Mouse (Mus musculus): ENCODE data around the gene Abo. TPM values are rescaled to one million over a fixed set of nuclear protein-coding genes. Genes with fewer than 3 reads are reported as not detected.
A peak's percentile ranks its signal among the peaks of the same experiment; 100 is the strongest.

The Abo gene
- total RNA-seq, 1 experiment, result 2.1 TPM

DNA sequence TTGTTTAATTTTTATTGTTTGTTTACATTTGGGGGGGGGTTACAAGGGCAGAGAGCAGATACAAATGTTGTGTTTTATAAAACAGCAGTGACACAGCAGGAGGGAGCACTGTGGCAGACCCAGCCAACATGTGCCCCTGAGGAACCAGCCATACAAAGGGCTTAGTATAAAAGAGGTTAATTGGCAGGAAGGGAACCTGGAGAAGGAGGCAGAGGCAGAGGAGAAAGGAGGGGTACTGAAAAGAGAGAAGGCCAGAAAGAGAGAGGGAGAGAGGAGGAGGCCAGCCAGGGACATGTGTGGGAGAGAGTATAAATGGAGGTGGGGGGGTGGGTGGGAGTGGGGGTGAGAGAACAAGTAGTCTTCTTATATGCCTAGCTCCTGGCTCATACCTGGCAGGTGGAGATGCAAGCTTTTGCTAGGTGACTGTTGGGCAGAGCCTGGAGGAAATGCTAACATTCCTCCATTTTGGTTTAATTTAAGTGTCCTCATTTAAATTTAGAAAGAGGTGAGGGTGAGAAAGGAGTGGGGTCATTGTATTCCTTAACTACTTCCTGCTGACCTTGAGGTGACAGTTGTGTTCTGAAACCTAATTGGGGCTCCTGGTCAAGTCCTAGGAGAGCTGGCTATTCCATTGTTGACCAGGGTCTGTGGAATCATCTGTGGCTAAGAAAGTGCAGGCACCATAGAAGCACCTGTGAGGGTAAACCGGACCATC, 37.4 kb downstream of the Abo start:
- no peaks in the 10 kb centered on the region for H3K36me3 ChIP-seq (ENCODE audit: control insufficient read depth, insufficient read depth, low read length, poor library complexity, severe bottlenecking)
- TF ChIP-seq CHD2 (IDR thresholded peaks at IDR 0.05; ENCODE audit: low read depth, low read length), result no peak
- TF ChIP-seq ZNF384 (IDR thresholded peaks at IDR 0.05; ENCODE audit: low read depth, low read length), result no peak
- no peak for TF ChIP-seq ZC3H11A (IDR thresholded peaks at IDR 0.05; ENCODE audit: borderline replicate concordance, low read depth, low read length)
- TF ChIP-seq MAFK (IDR thresholded peaks at IDR 0.05; ENCODE audit: insufficient read depth, low read depth, low read length), result no peak
- TF ChIP-seq HCFC1 (IDR thresholded peaks at IDR 0.05; ENCODE audit: borderline replicate concordance, insufficient read depth, low read length), result no peak
- no peak overlapping the region for H3K27ac ChIP-seq (ENCODE audit: insufficient read depth, low read depth, low read length, poor library complexity, severe bottlenecking)
- in situ Hi-C loops (cut with MboI; ENCODE audit: low sequenced_read_pairs in 2 of 2, unreplicated experiment in 2 of 2), result no loop called here
- peaks cover 0 to 3% of the 10 kb centered on the region in 2 experiments; a peak in 1 of 4 replicates for H3K4me1 ChIP-seq (ENCODE audit: control insufficient read depth in 2 of 2, insufficient read depth in 2 of 2, low read length in 2 of 2, poor library complexity in 1 of 2)
- H3K4me3 ChIP-seq (ENCODE audit: insufficient read depth in 1 of 2, low read depth in 1 of 2, low read length in 2 of 2, poor library complexity in 1 of 2, severe bottlenecking in 1 of 2), result no peak overlapping the region
- DNase-seq (ENCODE audit: low read depth, low spot score), result peak; percentile 33
- H3K9ac ChIP-seq (ENCODE audit: insufficient read depth, low read depth, low read length, poor library complexity, severe bottlenecking), result no peak overlapping the region
- no peaks in the 10 kb centered on the region for H3K9me3 ChIP-seq (ENCODE audit: control insufficient read depth, insufficient read depth, low read depth, low read length)

Other genes starting within 250 kb of the Abo start
- 24.6 and 46.6 TPM in 2 replicates for gene Fam69b, start 236.5 kb downstream of the Abo start, total RNA-seq (2012; rRNA removed)
- not detected in 2 replicates for gene Lcn4, start 193.7 kb downstream of the Abo start, total RNA-seq (2012; rRNA removed)
- 42.4 and 44.9 TPM in 2 replicates for gene Surf6, start 37.9 kb upstream of the Abo start, total RNA-seq (2012; rRNA removed)
- gene Med22, start 45.7 kb upstream of the Abo start, total RNA-seq (2012; rRNA removed), result 31.5 and 38.8 TPM in 2 replicates
- gene Rpl7a, start 45.8 kb upstream of the Abo start, total RNA-seq (2012; rRNA removed), result 2,695 and 3,070 TPM in 2 replicates
- 32.3 and 35.8 TPM in 2 replicates for gene Surf2, start 51.4 kb upstream of the Abo start, total RNA-seq (2012; rRNA removed)
- 50.7 and 53.3 TPM in 2 replicates for gene Surf1, start 51.6 kb upstream of the Abo start, total RNA-seq (2012; rRNA removed)
- 234 and 285 TPM in 2 replicates for gene Surf4, start 68.9 kb upstream of the Abo start, total RNA-seq (2012; rRNA removed)
- not detected in 2 replicates for gene Stkld1, start 69.1 kb upstream of the Abo start, total RNA-seq (2012; rRNA removed)
- gene Rexo4, start 99.4 kb upstream of the Abo start, total RNA-seq (2012; rRNA removed), result 56.7 and 57.6 TPM in 2 replicates
- gene Adamts13, start 108.4 kb upstream of the Abo start, total RNA-seq (2012; rRNA removed), result 0.05 TPM in 1 of 2 replicates, not detected in the other
- gene Cacfd1, start 144.9 kb upstream of the Abo start, total RNA-seq (2012; rRNA removed), result 9.2 and 11.6 TPM in 2 replicates
- gene Slc2a6, start 163.0 kb upstream of the Abo start, total RNA-seq (2012; rRNA removed), result 1.2 and 2.4 TPM in 2 replicates
- gene Mymk, start 207.2 kb upstream of the Abo start, total RNA-seq (2012; rRNA removed), result not detected in 2 replicates
- 0.36 TPM in 1 of 2 replicates, not detected in the other for gene Adamtsl2, start 214.4 kb upstream of the Abo start, total RNA-seq (2012; rRNA removed)

All from ES-E14 (cell line).